Mouse (Mus musculus): ENCODE results near the gene Ptprj. TPM values are rescaled to one million over a fixed set of nuclear protein-coding genes. Genes with fewer than 3 reads are reported as not detected.

Gene Ptprj
- polyA plus RNA-seq, 1 experiment from 2014 or later, result 6.8 TPM

- Histone ChIP-seq H3K9me3 (no peaks in the 10 kb centered on the region), H3K4me2 (no peak overlapping the region), H3K27me3 (no peaks in the 10 kb centered on the region), H3K36me3 (no peaks in the 10 kb centered on the region), H3K4me1 (replicated peaks) (peaks cover 20% of the 10 kb centered on the region), H3K27ac (replicated peaks) (no peak overlapping the region), H3K4me3 (no peak overlapping the region), H3K9ac (no peak overlapping the region)
- WGBS, result 71% methylated on average over 7 of the region's 7 CpGs
- no peak for ATAC-seq (ENCODE audit: low FRiP score, low read depth)
Observed at GRCm38 (mm10) chr2:90566046-90566445, 14.4 kb downstream of the Ptprj start.

- Histone ChIP-seq H3K4me2 (no peak overlapping the region), H3K9ac (no peak overlapping the region), H3K27me3 (no peaks in the 10 kb centered on the region), H3K9me3 (no peaks in the 10 kb centered on the region), H3K4me1 (replicated peaks) (peaks cover 26% of the 10 kb centered on the region), H3K4me3 (no peak overlapping the region), H3K27ac (replicated peaks) (no peak overlapping the region), H3K36me3 (no peaks in the 10 kb centered on the region)
- 94% methylated on average over 7 of the region's 7 CpGs for WGBS
- ATAC-seq (ENCODE audit: low FRiP score, low read depth), result no peak
Observed at GRCm38 (mm10) chr2:90565192-90565929, 15.1 kb downstream of the Ptprj start.

- H3K36me3 ChIP-seq, result no peaks in the 10 kb centered on the region
- no peak for ATAC-seq (ENCODE audit: low FRiP score, low read depth)
Observed at GRCm38 (mm10) chr2:90564552-90564951, 15.9 kb downstream of the Ptprj start.

GRCm38 (mm10) chr2:90563171-90563570 lies 17.3 kb downstream of the Ptprj start:
- 82% methylated on average over 4 of the region's 4 CpGs for WGBS
- Histone ChIP-seq H3K4me1 (replicated peaks) (peaks cover 36% of the 10 kb centered on the region), H3K9me3 (no peaks in the 10 kb centered on the region), H3K27ac (replicated peaks) (no peak overlapping the region), H3K27me3 (no peaks in the 10 kb centered on the region), H3K36me3 (no peaks in the 10 kb centered on the region), H3K4me2 (no peak overlapping the region), H3K4me3 (no peak overlapping the region), H3K9ac (no peak overlapping the region)
- no peak for ATAC-seq (ENCODE audit: low FRiP score, low read depth)

More at GRCm38 (mm10) chr2:90564552-90564951, 15.9 kb downstream of the Ptprj start:
- WGBS, result 90% methylated on average over 8 of the region's 8 CpGs
- Histone ChIP-seq H3K4me2 (no peak overlapping the region), H3K9me3 (no peaks in the 10 kb centered on the region), H3K4me3 (no peak overlapping the region), H3K4me1 (replicated peaks) (peaks cover 31% of the 10 kb centered on the region), H3K27ac (replicated peaks) (no peak overlapping the region), H3K9ac (no peak overlapping the region), H3K27me3 (no peaks in the 10 kb centered on the region)

- Histone ChIP-seq H3K4me3 (no peak overlapping the region), H3K36me3 (no peaks in the 10 kb centered on the region), H3K27ac (replicated peaks) (no peak overlapping the region), H3K4me2 (no peak overlapping the region), H3K4me1 (replicated peaks) (peaks cover 36% of the 10 kb centered on the region), H3K27me3 (no peaks in the 10 kb centered on the region), H3K9ac (no peak overlapping the region), H3K9me3 (no peaks in the 10 kb centered on the region)
- ATAC-seq (ENCODE audit: low FRiP score, low read depth), result no peak
- WGBS, result 78% methylated on average over 8 of the region's 8 CpGs
Observed at GRCm38 (mm10) chr2:90562126-90562670, 18.2 kb downstream of the Ptprj start.

- 63% methylated on average over 6 of the region's 6 CpGs for WGBS
- peak; percentile 72 for ATAC-seq (ENCODE audit: low FRiP score, low read depth)
Observed at GRCm38 (mm10) chr2:90560197-90560843, 20.1 kb downstream of the Ptprj start.

GRCm38 (mm10) chr2:90559688-90560196 lies 20.7 kb downstream of the Ptprj start:
- ATAC-seq (ENCODE audit: low FRiP score, low read depth), result no peak
- Histone ChIP-seq H3K27me3 (no peaks in the 10 kb centered on the region), H3K36me3 (no peaks in the 10 kb centered on the region), H3K4me2 (no peak overlapping the region), H3K4me3 (no peak overlapping the region), H3K4me1 (replicated peaks) (peaks cover 25% of the 10 kb centered on the region), H3K27ac (replicated peaks) (no peak overlapping the region), H3K9ac (no peak overlapping the region), H3K9me3 (no peaks in the 10 kb centered on the region)
- 86% methylated on average over 12 of the region's 12 CpGs for WGBS

More at GRCm38 (mm10) chr2:90560197-90560843, 20.1 kb downstream of the Ptprj start:
- H3K27ac ChIP-seq (replicated peaks), result no peak overlapping the region; the same call in 1 of the 2 replicates
- no peaks in the 10 kb centered on the region for H3K9me3 ChIP-seq
- H3K4me3 ChIP-seq, result no peak overlapping the region
- H3K4me2 ChIP-seq, result no peak overlapping the region
- no peaks in the 10 kb centered on the region for H3K27me3 ChIP-seq
- peaks cover 25% of the 10 kb centered on the region for H3K4me1 ChIP-seq (replicated peaks)
- no peak overlapping the region for H3K9ac ChIP-seq
- H3K36me3 ChIP-seq, result no peaks in the 10 kb centered on the region

GRCm38 (mm10) chr2:90559015-90559687 lies 21.3 kb downstream of the Ptprj start:
- Histone ChIP-seq H3K4me2 (no peak overlapping the region), H3K4me1 (replicated peaks) (peaks cover 25% of the 10 kb centered on the region), H3K9ac (no peak overlapping the region), H3K27me3 (no peaks in the 10 kb centered on the region), H3K27ac (replicated peaks) (no peak overlapping the region), H3K36me3 (no peaks in the 10 kb centered on the region), H3K4me3 (no peak overlapping the region), H3K9me3 (no peaks in the 10 kb centered on the region)
- no peak for ATAC-seq (ENCODE audit: low FRiP score, low read depth)
- whole genome bisulfite sequencing, result 63% methylated on average over 2 of the region's 2 CpGs

GRCm38 (mm10) chr2:90558361-90558760 lies 22.1 kb downstream of the Ptprj start:
- no peak overlapping the region for H3K4me3 ChIP-seq
- no peak for ATAC-seq (ENCODE audit: low FRiP score, low read depth)
- no peak overlapping the region for H3K27ac ChIP-seq (replicated peaks)
- no peak overlapping the region for H3K4me2 ChIP-seq
- no peaks in the 10 kb centered on the region for H3K9me3 ChIP-seq
- H3K36me3 ChIP-seq, result no peaks in the 10 kb centered on the region
- no peak overlapping the region for H3K9ac ChIP-seq
- no peaks in the 10 kb centered on the region for H3K27me3 ChIP-seq
- H3K4me1 ChIP-seq (replicated peaks), result peaks cover 25% of the 10 kb centered on the region
- 88% methylated on average over 11 of the region's 11 CpGs for WGBS

- 87% methylated on average over 3 of the region's 3 CpGs for WGBS
- Histone ChIP-seq H3K27ac (replicated peaks) (no peak overlapping the region), H3K4me1 (replicated peaks) (peaks cover 25% of the 10 kb centered on the region), H3K4me3 (no peak overlapping the region), H3K9ac (no peak overlapping the region), H3K4me2 (no peak overlapping the region), H3K9me3 (no peaks in the 10 kb centered on the region), H3K27me3 (no peaks in the 10 kb centered on the region), H3K36me3 (no peaks in the 10 kb centered on the region)
- ATAC-seq (ENCODE audit: low FRiP score, low read depth), result no peak
Observed at GRCm38 (mm10) chr2:90557913-90558312, 22.5 kb downstream of the Ptprj start.

GRCm38 (mm10) chr2:90555744-90556143 lies 24.7 kb downstream of the Ptprj start:
- Histone ChIP-seq H3K9me3 (no peaks in the 10 kb centered on the region), H3K9ac (no peak overlapping the region), H3K4me1 (replicated peaks) (peaks cover 16% of the 10 kb centered on the region), H3K36me3 (no peaks in the 10 kb centered on the region), H3K27ac (replicated peaks) (no peak overlapping the region), H3K27me3 (no peaks in the 10 kb centered on the region), H3K4me2 (no peak overlapping the region), H3K4me3 (no peak overlapping the region)
- 78% methylated on average over 5 of the region's 5 CpGs for WGBS
- ATAC-seq (ENCODE audit: low FRiP score, low read depth), result no peak

- 83% methylated on average over 4 of the region's 4 CpGs for WGBS
- no peaks in the 10 kb centered on the region for H3K36me3 ChIP-seq
- peaks cover 13% of the 10 kb centered on the region; the same call in 1 of the 2 replicates for H3K4me1 ChIP-seq (replicated peaks)
- H3K4me3 ChIP-seq, result no peak overlapping the region
- ATAC-seq (ENCODE audit: low FRiP score, low read depth), result no peak
- no peak overlapping the region for H3K27ac ChIP-seq (replicated peaks)
- no peaks in the 10 kb centered on the region for H3K9me3 ChIP-seq
- no peaks in the 10 kb centered on the region for H3K27me3 ChIP-seq
- no peak overlapping the region for H3K9ac ChIP-seq
- H3K4me2 ChIP-seq, result no peak overlapping the region
Observed at GRCm38 (mm10) chr2:90554806-90555205, 25.6 kb downstream of the Ptprj start.

Measured in hindbrain, embryonic 15.5 days (tissue).